Mouse (Mus musculus): Measurements from ENCODE around the gene Rpl19.
A peak's percentile ranks its signal among the peaks of the same experiment; 100 is the strongest.

The Rpl19 gene

DNA sequence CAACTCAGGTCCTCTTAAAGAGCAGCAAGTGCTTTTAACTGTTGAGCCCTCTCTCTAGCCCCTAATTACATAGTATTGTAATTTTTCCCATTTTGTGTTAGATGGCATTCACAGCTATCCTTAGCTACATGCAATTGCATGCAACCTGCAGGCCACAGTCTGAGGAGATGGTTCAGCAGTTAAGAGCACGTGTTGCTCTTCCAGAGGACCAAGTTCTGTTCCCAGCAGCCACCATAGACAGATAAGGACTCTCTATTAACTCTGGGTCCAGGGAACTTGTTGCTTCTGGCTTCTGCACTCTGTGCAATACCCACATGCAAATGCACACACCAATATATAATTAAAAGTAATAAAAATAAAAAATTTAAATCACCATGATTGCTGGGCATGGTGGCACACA is 29.8 kb upstream of the Rpl19 start:
- 0 out of 2 replicates have a peak, but pooled peaks cover 3% of the 10 kb centered on the region for H3K36me3 ChIP-seq (ENCODE audit: insufficient read depth, low read length)
- H3K27me3 ChIP-seq (ENCODE audit: insufficient read depth, low read length) = peaks cover 9% of the 10 kb centered on the region; the same call in 1 of the 2 replicates
- H3K4me1 ChIP-seq (replicated peaks; ENCODE audit: low read depth, low read length) = peaks cover 46% of the 10 kb centered on the region
- TF ChIP-seq POU5F1 (IDR thresholded peaks at IDR 0.05; ENCODE audit: borderline replicate concordance, low read length) (no peak), CTCF (conservative IDR thresholded peaks at IDR 0.05; ENCODE audit: low read length) (no peak), NANOG (IDR thresholded peaks at IDR 0.05; ENCODE audit: borderline replicate concordance, low read length) (no peak)
- H3K9me3 ChIP-seq (ENCODE audit: low read length) = no peaks in the 10 kb centered on the region
- H3K4me3 ChIP-seq (replicated peaks; ENCODE audit: low read length) = no peak overlapping the region

DNA sequence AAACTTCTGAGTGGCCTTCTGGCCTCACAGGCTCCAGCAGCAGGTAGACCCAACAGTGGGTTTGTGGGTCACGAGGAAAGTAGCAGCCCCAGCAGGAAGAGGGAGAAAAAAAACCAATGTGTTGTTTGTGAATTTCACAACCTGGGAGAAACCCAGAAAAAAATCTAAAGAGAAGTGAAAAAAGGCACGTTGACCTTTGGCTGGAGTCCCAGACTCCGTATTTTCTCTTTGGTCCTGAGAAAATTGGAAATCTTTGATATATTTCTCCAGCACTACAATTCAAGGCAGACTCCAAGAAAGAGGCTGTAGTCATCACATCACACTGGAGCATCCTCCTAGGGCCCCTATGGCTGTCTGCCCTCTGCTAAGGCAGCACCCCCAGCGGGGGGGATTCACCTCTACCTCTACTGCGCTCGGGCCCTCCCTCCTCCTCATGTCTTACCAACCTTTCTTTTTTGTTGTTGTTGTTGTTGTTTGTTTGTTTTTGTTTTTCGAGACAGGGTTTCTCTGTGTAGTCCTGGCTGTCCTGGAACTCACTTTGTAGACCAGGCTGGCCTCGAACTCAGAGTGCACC is 29.0 kb upstream of the Rpl19 start:
- H3K36me3 ChIP-seq (ENCODE audit: insufficient read depth, low read length) = no peaks in the 10 kb centered on the region
- H3K4me3 ChIP-seq (replicated peaks; ENCODE audit: low read length) = no peak overlapping the region
- no peaks in the 10 kb centered on the region for H3K9me3 ChIP-seq (ENCODE audit: low read length)
- peaks cover 9% of the 10 kb centered on the region; the same call in 1 of the 2 replicates for H3K27me3 ChIP-seq (ENCODE audit: insufficient read depth, low read length)
- peaks cover 54% of the 10 kb centered on the region for H3K4me1 ChIP-seq (replicated peaks; ENCODE audit: low read depth, low read length)
- TF ChIP-seq POU5F1 (IDR thresholded peaks at IDR 0.05; ENCODE audit: borderline replicate concordance, low read length) (no peak), NANOG (IDR thresholded peaks at IDR 0.05; ENCODE audit: borderline replicate concordance, low read length) (no peak), CTCF (conservative IDR thresholded peaks at IDR 0.05; ENCODE audit: low read length) (no peak)

DNA sequence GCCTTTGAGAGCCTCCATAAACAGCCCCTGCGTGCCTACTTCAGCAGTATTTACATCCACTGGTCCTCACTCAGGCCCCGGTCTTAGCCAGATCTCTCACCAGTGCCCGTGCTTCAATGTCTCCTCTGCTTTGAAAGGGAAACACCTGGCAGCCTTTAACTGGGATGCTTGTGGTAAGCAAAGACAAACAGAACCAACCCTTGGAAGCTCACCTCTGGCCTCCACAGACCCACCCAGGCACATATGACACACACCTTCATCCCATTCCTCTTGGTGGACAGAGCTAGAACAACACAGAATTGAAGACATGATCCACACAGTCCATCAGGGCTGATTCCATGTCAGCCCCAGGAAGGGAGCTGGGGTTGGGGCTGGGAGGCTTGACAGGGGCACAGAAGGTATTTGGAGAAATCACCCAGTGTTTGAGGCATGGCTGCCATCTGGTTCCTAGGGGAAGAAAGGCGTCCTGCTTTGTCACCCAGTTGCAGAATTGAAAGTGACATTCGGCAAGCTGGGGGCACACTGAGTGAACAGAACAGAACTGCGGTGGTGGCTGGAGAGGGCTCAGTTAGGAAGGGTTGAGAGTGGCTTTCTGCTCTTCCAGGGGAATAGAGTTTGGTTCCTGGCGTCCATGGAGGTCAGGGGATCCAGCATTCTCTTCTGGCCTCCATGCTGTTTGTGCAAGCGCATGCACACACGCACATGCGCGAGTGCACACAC is 28.3 kb upstream of the Rpl19 start:
- no peak for TF ChIP-seq CTCF (conservative IDR thresholded peaks at IDR 0.05; ENCODE audit: low read length)
- TF ChIP-seq POU5F1 (IDR thresholded peaks at IDR 0.05; ENCODE audit: borderline replicate concordance, low read length) = no peak
- TF ChIP-seq NANOG (IDR thresholded peaks at IDR 0.05; ENCODE audit: borderline replicate concordance, low read length) = no peak
- Histone ChIP-seq H3K36me3 (ENCODE audit: insufficient read depth, low read length) (no peaks in the 10 kb centered on the region; the same call in 1 of the 2 replicates), H3K9me3 (ENCODE audit: low read length) (no peaks in the 10 kb centered on the region), H3K27me3 (ENCODE audit: insufficient read depth, low read length) (peaks cover 9% of the 10 kb centered on the region; the same call in 1 of the 2 replicates), H3K4me1 (replicated peaks; ENCODE audit: low read depth, low read length) (peaks cover 61% of the 10 kb centered on the region), H3K4me3 (replicated peaks; ENCODE audit: low read length) (no peak overlapping the region)

DNA sequence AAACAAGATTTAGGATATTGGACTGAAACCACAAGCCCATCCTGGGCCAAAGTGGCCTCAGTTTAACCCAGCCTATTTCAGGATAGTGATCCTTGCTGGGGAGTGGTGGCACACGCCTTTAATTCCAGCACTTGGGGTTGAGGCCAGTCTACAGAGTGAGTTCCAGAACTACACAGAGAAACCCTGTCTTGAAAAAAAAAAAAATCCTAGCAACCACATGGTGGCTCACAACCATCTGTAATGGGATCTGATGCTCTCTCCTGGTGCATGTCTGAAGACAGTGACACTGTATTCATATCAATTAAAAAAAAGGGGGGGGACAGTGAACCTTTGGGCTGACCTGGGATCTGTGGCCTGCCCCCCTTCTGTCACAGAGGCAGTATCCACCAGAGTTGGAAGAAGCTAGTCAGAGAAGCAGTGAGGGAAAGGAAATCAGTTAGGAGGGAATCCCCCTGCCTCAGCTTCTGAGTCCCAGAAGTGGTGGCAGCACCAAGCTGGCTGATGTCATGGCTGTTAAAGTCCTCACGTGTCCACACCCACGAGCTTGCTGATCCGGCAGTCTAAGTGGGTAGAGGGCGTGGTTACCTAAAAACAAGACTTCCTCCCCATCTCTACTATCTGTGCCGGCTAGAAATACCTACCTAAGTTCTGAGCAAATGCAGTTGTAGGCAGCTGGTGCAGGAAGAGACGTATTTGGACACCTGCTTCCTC is 27.5 kb upstream of the Rpl19 start:
- Histone ChIP-seq H3K4me1 (replicated peaks; ENCODE audit: low read depth, low read length) (peaks cover 68% of the 10 kb centered on the region), H3K9me3 (ENCODE audit: low read length) (no peaks in the 10 kb centered on the region), H3K36me3 (ENCODE audit: insufficient read depth, low read length) (peaks cover 2% of the 10 kb centered on the region), H3K27me3 (ENCODE audit: insufficient read depth, low read length) (peaks cover 9% of the 10 kb centered on the region; the same call in 1 of the 2 replicates), H3K4me3 (replicated peaks; ENCODE audit: low read length) (no peak overlapping the region)
- TF ChIP-seq NANOG (IDR thresholded peaks at IDR 0.05; ENCODE audit: borderline replicate concordance, low read length) = no peak
- TF ChIP-seq POU5F1 (IDR thresholded peaks at IDR 0.05; ENCODE audit: borderline replicate concordance, low read length) = no peak
- no peak for TF ChIP-seq CTCF (conservative IDR thresholded peaks at IDR 0.05; ENCODE audit: low read length)

DNA sequence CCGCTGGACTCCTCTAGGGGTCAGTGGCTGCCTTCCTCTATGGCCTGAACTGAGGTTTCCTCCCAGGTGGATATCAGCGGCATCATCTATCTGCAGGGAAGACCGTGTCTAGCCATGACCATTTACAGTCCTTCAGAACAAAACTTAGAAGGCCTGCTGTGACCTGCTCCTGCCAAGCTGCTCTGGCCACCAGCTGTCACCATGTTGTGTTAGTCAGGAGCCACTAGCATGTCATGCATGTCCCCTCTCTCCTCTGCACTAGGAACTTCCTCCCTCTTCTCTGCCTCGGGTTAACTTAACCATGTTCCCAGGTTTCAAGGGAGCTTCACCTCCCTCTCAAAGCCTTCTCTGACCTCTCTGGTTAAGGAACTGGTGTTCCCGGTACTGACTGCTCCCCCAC is 26.8 kb upstream of the Rpl19 start:
- Histone ChIP-seq H3K36me3 (ENCODE audit: insufficient read depth, low read length) (peaks cover 9% of the 10 kb centered on the region), H3K27me3 (ENCODE audit: insufficient read depth, low read length) (peaks cover 9% of the 10 kb centered on the region; the same call in 1 of the 2 replicates), H3K4me3 (replicated peaks; ENCODE audit: low read length) (no peak overlapping the region), H3K9me3 (ENCODE audit: low read length) (no peaks in the 10 kb centered on the region), H3K4me1 (replicated peaks; ENCODE audit: low read depth, low read length) (peaks cover 68% of the 10 kb centered on the region)
- TF ChIP-seq NANOG (IDR thresholded peaks at IDR 0.05; ENCODE audit: borderline replicate concordance, low read length) (no peak), CTCF (conservative IDR thresholded peaks at IDR 0.05; ENCODE audit: low read length) (no peak), POU5F1 (IDR thresholded peaks at IDR 0.05; ENCODE audit: borderline replicate concordance, low read length) (no peak)

DNA sequence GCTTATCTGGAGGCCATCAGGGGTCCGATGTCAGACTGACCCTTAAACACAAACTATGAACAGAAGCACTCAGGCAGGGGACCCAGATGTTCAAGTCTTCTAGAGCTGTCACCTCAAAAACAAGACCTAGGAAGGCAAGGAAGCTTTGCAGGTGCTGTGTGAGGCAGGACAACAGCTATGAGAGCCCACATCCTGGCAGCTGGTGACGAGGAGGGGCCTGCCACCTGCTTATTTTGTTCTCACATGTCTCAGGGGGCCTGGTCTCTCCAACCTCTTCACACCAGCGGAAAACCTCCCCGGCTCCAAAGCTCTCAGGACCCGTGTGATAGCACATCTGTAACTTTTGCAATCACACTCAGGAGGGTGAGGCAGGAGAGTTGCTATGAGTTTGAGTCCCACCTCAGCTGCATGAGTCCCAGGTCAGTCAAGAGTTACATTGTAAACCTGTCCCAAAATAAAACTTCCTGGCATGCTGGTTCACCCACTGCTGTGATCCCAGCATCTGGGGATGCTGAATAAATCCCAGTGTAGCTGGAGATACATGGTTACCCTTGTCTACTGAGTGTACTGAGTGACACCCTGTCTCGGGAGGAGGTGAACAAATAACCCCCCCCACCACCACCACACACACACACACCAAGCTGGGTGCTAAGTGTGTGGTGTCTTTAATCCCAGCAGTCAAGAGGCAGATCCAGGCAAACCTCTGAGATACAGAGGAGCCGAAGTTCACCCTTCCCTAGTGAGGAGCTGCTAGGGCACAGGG is 26.0 kb upstream of the Rpl19 start:
- H3K4me1 ChIP-seq (replicated peaks; ENCODE audit: low read depth, low read length) = peaks cover 66% of the 10 kb centered on the region
- H3K4me3 ChIP-seq (replicated peaks; ENCODE audit: low read length) = no peak overlapping the region
- peaks cover 4% of the 10 kb centered on the region; the same call in 1 of the 2 replicates for H3K27me3 ChIP-seq (ENCODE audit: insufficient read depth, low read length)
- TF ChIP-seq NANOG (IDR thresholded peaks at IDR 0.05; ENCODE audit: borderline replicate concordance, low read length) (no peak), CTCF (conservative IDR thresholded peaks at IDR 0.05; ENCODE audit: low read length) (no peak), POU5F1 (IDR thresholded peaks at IDR 0.05; ENCODE audit: borderline replicate concordance, low read length) (no peak)
- no peaks in the 10 kb centered on the region for H3K9me3 ChIP-seq (ENCODE audit: low read length)
- H3K36me3 ChIP-seq (ENCODE audit: insufficient read depth, low read length) = peaks cover 14% of the 10 kb centered on the region

DNA sequence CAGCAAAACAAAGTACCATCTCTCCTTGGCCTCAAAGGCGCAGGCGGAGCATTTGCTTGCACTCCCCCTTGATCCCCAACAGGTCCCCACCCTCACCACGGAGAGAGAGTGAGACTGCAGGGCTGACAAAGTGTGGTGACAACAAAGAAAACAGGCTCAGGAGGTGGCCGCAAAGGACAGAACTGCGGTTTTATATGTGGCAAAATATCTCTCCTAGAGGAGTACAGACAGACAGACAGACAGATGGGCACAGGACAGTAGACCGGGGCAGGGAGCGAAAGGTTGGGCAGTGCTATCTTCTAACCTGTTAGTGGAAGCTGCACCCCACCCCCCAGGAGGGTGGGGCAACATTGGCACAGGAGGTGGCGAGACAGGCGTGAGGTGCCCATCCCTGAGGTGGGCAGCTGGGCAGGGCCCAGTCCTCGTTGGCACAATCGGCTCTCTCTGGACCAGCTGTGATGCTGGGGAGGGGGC is 25.1 kb upstream of the Rpl19 start:
- peaks cover 73% of the 10 kb centered on the region for H3K4me1 ChIP-seq (replicated peaks; ENCODE audit: low read depth, low read length)
- H3K9me3 ChIP-seq (ENCODE audit: low read length) = no peaks in the 10 kb centered on the region
- TF ChIP-seq CTCF (conservative IDR thresholded peaks at IDR 0.05; ENCODE audit: low read length) (no peak), POU5F1 (IDR thresholded peaks at IDR 0.05; ENCODE audit: borderline replicate concordance, low read length) (no peak), NANOG (IDR thresholded peaks at IDR 0.05; ENCODE audit: borderline replicate concordance, low read length) (no peak)
- peak overlapping the region; percentile 77; the same call in 1 of the 2 replicates for H3K4me3 ChIP-seq (replicated peaks; ENCODE audit: low read length)
- H3K27me3 ChIP-seq (ENCODE audit: insufficient read depth, low read length) = peaks cover 4% of the 10 kb centered on the region; the same call in 1 of the 2 replicates
- peaks cover 20% of the 10 kb centered on the region for H3K36me3 ChIP-seq (ENCODE audit: insufficient read depth, low read length)

Measured in E14TG2a.4 (cell line).